Mouse (Mus musculus) ES-Bruce4 (cell line): Measurements from ENCODE around the gene Disc1.

Experiments used
- CTCF ChIP-seq: IDR thresholded peaks from one replicate; pipeline ENCODE4 v1.8.1; 2011; ENCODE audit warnings: low read depth, low read length
- POLR2A ChIP-seq: IDR thresholded peaks from one replicate; pipeline ENCODE4 v1.8.1; 2011; ENCODE audit warnings: low read length; ENCODE audit not compliant: insufficient read depth

DNA sequence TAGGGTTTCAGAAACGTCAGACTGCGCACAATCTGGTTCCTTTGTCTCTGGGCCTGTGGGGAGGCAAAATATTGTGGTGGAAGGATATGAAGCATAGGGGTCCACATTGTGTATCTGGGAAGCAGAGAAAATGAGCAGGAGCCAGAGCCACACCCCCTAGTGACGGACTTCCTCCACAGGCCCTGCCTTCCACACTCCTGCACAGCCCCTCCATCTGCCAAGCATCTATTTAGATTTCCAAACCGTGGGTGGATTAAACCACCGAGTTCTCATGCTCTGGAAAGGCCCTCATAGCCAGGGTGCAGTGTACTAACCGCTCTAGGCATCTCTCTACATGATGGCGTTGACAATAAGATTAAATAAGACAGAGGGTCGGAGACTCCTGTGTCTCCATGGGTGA, 124.0 kb downstream of the Disc1 start:
- TF ChIP-seq POLR2A (no peak), CTCF (no peak)
